Comparison of ENCODE assay signal across 12 mouse cellular contexts in genomic region chr17:26531395-26532027, GRCm38 (mm10). TPM values are rescaled to one million over a fixed set of nuclear protein-coding genes. Genes with fewer than 3 reads are reported as not detected.
DNase-seq lines count a peak whose midpoint lies in the region; ATAC-seq and TF ChIP-seq lines count a peak whose summit lies in the region.
"Had no signal": no experiment of that assay in that cellular context is flagged by ENCODE, and none has a peak within 500 bp of the region (broad histone marks: within the 10 kb centered on the region; RNA-seq: fewer than 3 reads in every experiment).

No protein-coding gene starts in this region.

- no peak overlapping the region for H3K4me3 ChIP-seq in left cerebral cortex, adult 2 months
- H3K4me3 ChIP-seq: erythroblast, embryonic 14.5 days; intestine, embryonic 15.5 days; midbrain, embryonic 13.5 days had no signal

- 0 out of 2 replicates have a peak overlapping the region, but pooled peaks have one; percentile 8 for H3K27ac ChIP-seq in left cerebral cortex, adult 2 months
- H3K27ac ChIP-seq: midbrain, embryonic 13.5 days had no signal

- intact Hi-C loops in left cerebral cortex, adult 2 months (cut with DNase I): no loop called here
- intact Hi-C loops in left cerebral cortex, postnatal 36 days (cut with DNase I): no loop called here

- TF ChIP-seq CTCF in left cerebral cortex, adult 2 months (IDR thresholded peaks at IDR 0.05): no peak

- ATAC-seq in CD4-positive, CD25-positive, alpha-beta regulatory T cell, adult 4 months: peak; percentile 90
- ATAC-seq in granulocyte monocyte progenitor cell, adult 5-6 weeks (replicated peaks; ENCODE audit: poor library complexity, severe bottlenecking): peak; percentile 34
- no peak for ATAC-seq in erythroid progenitor cell, adult 5-6 weeks (replicated peaks; ENCODE audit: low FRiP score, poor library complexity, severe bottlenecking)
- ATAC-seq: midbrain, embryonic 13.5 days had no signal

- DNase-seq in left cerebral cortex, adult 2 months (ENCODE audit: extremely low spot score in 1 of 2, low spot score in 2 of 2): no peak
- DNase-seq in left cerebral cortex, postnatal 36 days (ENCODE audit: low spot score in 2 of 2): no peak
- DNase-seq in natural killer cell, adult 2 months (ENCODE audit: low spot score in 2 of 2): peak; percentile 20 to 46
- no peak for DNase-seq in layer of hippocampus, postnatal 14 days (ENCODE audit: low spot score in 2 of 2)
- no peak for DNase-seq in urinary bladder, postnatal 10 days (ENCODE audit: low spot score)
- DNase-seq: thymus, adult 18-20 months had no signal

RNA-seq across cellular contexts. Expression of gene Ergic1, which starts 29.8 kb away (rescaled TPM):
- total RNA-seq in left cerebral cortex, adult 2 months (2021): 100 to 1,000 TPM; 144 to 149 TPM
- total RNA-seq in left cerebral cortex, postnatal 36 days (2021): 100 to 1,000 TPM; 154 TPM
- 10 to 100 TPM; 37.2 to 77.2 TPM for polyA plus RNA-seq in CD4-positive, CD25-positive, alpha-beta regulatory T cell, adult 4 months (2017; shearing (Covaris generic))
- total RNA-seq in granulocyte monocyte progenitor cell, adult 5-6 weeks (2014; fragmentation: Nextera tagmentation): 88.4 and 89.5 TPM in 2 replicates
- 51.5 and 52.4 TPM in 2 replicates for total RNA-seq in granulocyte monocyte progenitor cell, adult 5-6 weeks (2017)
- 6.7 and 12.6 TPM in 2 replicates for total RNA-seq in erythroid progenitor cell, adult 5-6 weeks (2015; ENCODE audit: low replicate concordance)
- 3.7 and 3.9 TPM in 2 replicates for total RNA-seq in erythroid progenitor cell, adult 5-6 weeks (2017; ENCODE audit: low replicate concordance)
- 100 to 1,000 TPM; 132 to 144 TPM for total RNA-seq in layer of hippocampus, postnatal 14 days (2021)

RNA-seq across cellular contexts. Expression of gene Dusp1, which starts 30.4 kb away (rescaled TPM):
- total RNA-seq in left cerebral cortex, adult 2 months (2021): 10 to 100 TPM; 58.0 to 65.6 TPM
- total RNA-seq in left cerebral cortex, postnatal 36 days (2021): 10 to 100 TPM; 25.0 to 66.5 TPM
- polyA plus RNA-seq in CD4-positive, CD25-positive, alpha-beta regulatory T cell, adult 4 months (2017; shearing (Covaris generic)): 10 to 100 TPM; 24.6 to 24.7 TPM
- 20.4 and 21.3 TPM in 2 replicates for total RNA-seq in granulocyte monocyte progenitor cell, adult 5-6 weeks (2014; fragmentation: Nextera tagmentation)
- 34.3 and 43.2 TPM in 2 replicates for total RNA-seq in granulocyte monocyte progenitor cell, adult 5-6 weeks (2017)
- total RNA-seq in erythroid progenitor cell, adult 5-6 weeks (2015; ENCODE audit: low replicate concordance): 156 and 175 TPM in 2 replicates
- 20.0 and 35.4 TPM in 2 replicates for total RNA-seq in erythroid progenitor cell, adult 5-6 weeks (2017; ENCODE audit: low replicate concordance)
- 10 to 100 TPM; 20.3 to 24.3 TPM for total RNA-seq in layer of hippocampus, postnatal 14 days (2021)

Comparison
In these comparisons a context has a peak if more than half of its experiments do, and no peak if none do; other contexts are left out.
1. DNase-seq: peak in natural killer cell, adult 2 months (2 of 2); none in left cerebral cortex, adult 2 months (0 of 2), left cerebral cortex, postnatal 36 days (0 of 2), layer of hippocampus, postnatal 14 days (0 of 2) and urinary bladder, postnatal 10 days (single experiment).